In the genomic region with DNA sequence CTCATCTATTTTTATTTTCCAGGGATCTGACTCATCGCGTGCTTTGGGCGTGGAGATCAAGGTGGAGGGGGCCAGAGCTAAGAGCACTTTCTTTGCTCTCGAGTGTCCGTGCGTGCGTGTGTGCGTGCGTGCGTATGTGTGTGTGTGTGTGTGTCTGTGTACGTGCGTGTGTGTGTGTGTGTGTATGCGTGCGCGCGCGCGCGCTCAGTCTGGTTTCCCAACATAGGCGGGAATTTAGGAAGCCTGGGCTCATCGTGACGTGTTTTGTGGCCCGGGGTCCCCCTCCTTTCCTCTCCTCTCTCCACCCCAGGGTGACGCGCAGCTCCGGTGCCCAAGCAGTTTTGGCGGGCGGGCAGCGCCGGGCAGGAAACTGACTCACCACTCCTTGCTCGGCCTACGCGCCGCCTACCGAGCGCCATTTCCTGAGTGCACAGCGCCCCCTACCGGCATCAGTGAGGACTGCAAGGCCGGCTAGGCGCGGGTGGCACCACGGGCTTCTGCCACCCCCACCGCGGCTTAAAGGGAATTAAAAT, we compare ENCODE assay signal across 8 mouse cellular contexts. TPM values are rescaled to one million over a fixed set of nuclear protein-coding genes. Genes with fewer than 3 reads are reported as not detected.
DNase-seq lines count a peak whose midpoint lies in the region; ATAC-seq and TF ChIP-seq lines count a peak whose summit lies in the region.

No protein-coding gene starts in this region.

- intact Hi-C loops in heart, postnatal 25 days (cut with DNase I), result loop anchor here (1.0 to 5.0 kb wide), 3 partner anchors 16 to 77 kb away; no protein-coding TSS in a partner anchor

- H3K4me2 ChIP-seq in forebrain, embryonic 15.5 days (replicated peaks), result peak overlapping the region; percentile 81
- H3K4me2 ChIP-seq in neural tube, embryonic 14.5 days (ENCODE audit: low read depth, low read length), result peak overlapping the region; percentile 86

- peak; percentile 71 for DNase-seq in ES-E14 (ENCODE audit: low read depth, low spot score)
- peak; percentile 98 for DNase-seq in cerebellum, adult 11-12 months
- DNase-seq in heart, postnatal 25 days (ENCODE audit: low spot score), result peak; percentile 98
- DNase-seq in layer of hippocampus, adult 18-20 months (ENCODE audit: low spot score in 2 of 2), result peak; percentile 94 to 97
- peak; percentile 98 for DNase-seq in lung, adult 18-20 months

- in situ Hi-C loops in ES-E14 (cut with MboI; ENCODE audit: low sequenced_read_pairs in 2 of 2, unreplicated experiment in 2 of 2), result loop anchor here in 1 of 2 experiments (10.0 kb wide), 1 partner anchor 50 kb away; no protein-coding TSS in a partner anchor

- under 1% methylated on average over 44 of the region's 44 CpGs for WGBS in forebrain, embryonic 15.5 days
- WGBS in neural tube, embryonic 14.5 days, result under 1% methylated on average over 43 of the region's 44 CpGs

- peak; percentile 96 for TF ChIP-seq CTCF in testis, adult 2 months (IDR thresholded peaks at IDR 0.05; ENCODE audit: control insufficient read depth, insufficient read depth, insufficient replicate concordance, low read depth, low read length)

- peaks cover 17% of the 10 kb centered on the region; the same call in 1 of the 2 replicates for H3K27me3 ChIP-seq in forebrain, embryonic 15.5 days
- H3K27me3 ChIP-seq in neural tube, embryonic 14.5 days (ENCODE audit: control insufficient read depth, insufficient read depth, low read length), result no peaks in the 10 kb centered on the region; the same call in 1 of the 2 replicates
- no peaks in the 10 kb centered on the region for H3K27me3 ChIP-seq in testis, adult 2 months (ENCODE audit: control insufficient read depth, insufficient read depth, low read length)

- H3K4me1 ChIP-seq in ES-E14 (ENCODE audit: control insufficient read depth in 2 of 2, insufficient read depth in 2 of 2, low read length in 2 of 2, poor library complexity in 1 of 2), result peaks cover 4 to 19% of the 10 kb centered on the region in 2 experiments; a peak in 2 of 4 replicates
- H3K4me1 ChIP-seq in forebrain, embryonic 15.5 days, result peaks cover 25% of the 10 kb centered on the region
- peaks cover 12% of the 10 kb centered on the region; the same call in 1 of the 2 replicates for H3K4me1 ChIP-seq in neural tube, embryonic 14.5 days (ENCODE audit: control insufficient read depth, insufficient read depth, low read length)
- H3K4me1 ChIP-seq in testis, adult 2 months (ENCODE audit: control insufficient read depth, insufficient read depth, low read length), result peaks cover 31% of the 10 kb centered on the region

- no peak overlapping the region for H3K27ac ChIP-seq in ES-E14 (ENCODE audit: insufficient read depth, low read depth, low read length, poor library complexity, severe bottlenecking)
- 0 out of 2 replicates have a peak overlapping the region, but pooled peaks have one; percentile 41 for H3K27ac ChIP-seq in forebrain, embryonic 15.5 days (replicated peaks)
- H3K27ac ChIP-seq in neural tube, embryonic 14.5 days (ENCODE audit: low read depth, low read length), result peak overlapping the region; percentile 13; the same call in 1 of the 2 replicates
- H3K27ac ChIP-seq in testis, adult 2 months (ENCODE audit: control insufficient read depth, insufficient read depth, low read depth, low read length), result no peak overlapping the region

- peaks cover 23% of the 10 kb centered on the region for H3K36me3 ChIP-seq in ES-E14 (ENCODE audit: control insufficient read depth, insufficient read depth, low read length, poor library complexity, severe bottlenecking)
- H3K36me3 ChIP-seq in forebrain, embryonic 15.5 days, result no peaks in the 10 kb centered on the region
- H3K36me3 ChIP-seq in neural tube, embryonic 14.5 days (ENCODE audit: control insufficient read depth, insufficient read depth, low read length), result no peaks in the 10 kb centered on the region
- no peaks in the 10 kb centered on the region for H3K36me3 ChIP-seq in testis, adult 2 months (ENCODE audit: control insufficient read depth, insufficient read depth, low read length)

- H3K9me3 ChIP-seq in ES-E14 (ENCODE audit: control insufficient read depth, insufficient read depth, low read depth, low read length), result no peaks in the 10 kb centered on the region
- H3K9me3 ChIP-seq in forebrain, embryonic 15.5 days, result no peaks in the 10 kb centered on the region
- H3K9me3 ChIP-seq in neural tube, embryonic 14.5 days (ENCODE audit: control insufficient read depth, low read length), result no peaks in the 10 kb centered on the region

- no peak for TF ChIP-seq POLR2A in testis, adult 2 months (IDR thresholded peaks at IDR 0.05; ENCODE audit: control insufficient read depth, low read depth, low read length)

- ATAC-seq in forebrain, embryonic 15.5 days (replicated peaks), result peak; percentile 83
- ATAC-seq in neural tube, embryonic 14.5 days (ENCODE audit: low read depth), result peak; percentile 88

- H3K4me3 ChIP-seq in ES-E14 (ENCODE audit: insufficient read depth in 1 of 2, low read depth in 1 of 2, low read length in 2 of 2, poor library complexity in 1 of 2, severe bottlenecking in 1 of 2), result peak overlapping the region; percentile 74 to 76
- peak overlapping the region; percentile 55 for H3K4me3 ChIP-seq in forebrain, embryonic 15.5 days
- peak overlapping the region; percentile 49 for H3K4me3 ChIP-seq in neural tube, embryonic 14.5 days (ENCODE audit: low read depth, low read length)
- H3K4me3 ChIP-seq in testis, adult 2 months (ENCODE audit: control insufficient read depth, low read depth, low read length), result peak overlapping the region; percentile 73

- H3K9ac ChIP-seq in ES-E14 (ENCODE audit: insufficient read depth, low read depth, low read length, poor library complexity, severe bottlenecking), result peak overlapping the region; percentile 73
- peak overlapping the region; percentile 54 for H3K9ac ChIP-seq in forebrain, embryonic 15.5 days (replicated peaks)
- H3K9ac ChIP-seq in neural tube, embryonic 14.5 days (replicated peaks; ENCODE audit: low read depth, low read length), result peak overlapping the region; percentile 54

TF ChIP-seq in ES-E14, 5 proteins besides CTCF, POLR2A, EP300 and RAD21:
- peak; percentile 69; the same call in 1 of the 2 replicates for TF ChIP-seq ZC3H11A (IDR thresholded peaks at IDR 0.05; ENCODE audit: borderline replicate concordance, low read depth, low read length)
- 0 out of 2 replicates have a peak, but pooled peaks have one; percentile 13 for TF ChIP-seq MAFK (IDR thresholded peaks at IDR 0.05; ENCODE audit: insufficient read depth, low read depth, low read length)
- peak; percentile 52; the same call in 1 of the 2 replicates for TF ChIP-seq HCFC1 (IDR thresholded peaks at IDR 0.05; ENCODE audit: borderline replicate concordance, insufficient read depth, low read length)
- TF ChIP-seq CHD2 (IDR thresholded peaks at IDR 0.05; ENCODE audit: low read depth, low read length), result no peak
- no peak for TF ChIP-seq ZNF384 (IDR thresholded peaks at IDR 0.05; ENCODE audit: low read depth, low read length)

RNA-seq across cellular contexts. Expression of a gene that starts 4.5 kb away (rescaled TPM):
- 17.8 and 32.3 TPM in 2 replicates for total RNA-seq in ES-E14 (2012; rRNA removed)
- 39.2 and 39.4 TPM in 2 replicates for polyA plus RNA-seq in forebrain, embryonic 15.5 days (2015; fragmentation: Nextera tagmentation; extraction: Ambion mirVana)
- total RNA-seq in heart, postnatal 25 days (2021), result 100 to 1,000 TPM in 1 of 2 experiments, 10 to 100 TPM in 1; 30.1 to 102 TPM
- total RNA-seq in layer of hippocampus, adult 18-20 months (2021), result 10 to 100 TPM; 21.3 to 24.7 TPM
- polyA plus RNA-seq in neural tube, embryonic 14.5 days (2014; fragmentation: Nextera tagmentation; extraction: Ambion mirVana), result 59.8 and 81.1 TPM in 2 replicates
- 10.5 and 11.3 TPM in 2 replicates for polyA plus RNA-seq in testis, adult 2 months (2012; rRNA removed)

RNA-seq across cellular contexts. Expression of a gene that starts 18.7 kb away (rescaled TPM):
- total RNA-seq in ES-E14 (2012; rRNA removed), result 0.31 and 0.85 TPM in 2 replicates
- polyA plus RNA-seq in forebrain, embryonic 15.5 days (2015; fragmentation: Nextera tagmentation; extraction: Ambion mirVana), result 0.05 TPM in 1 of 2 replicates, not detected in the other
- total RNA-seq in heart, postnatal 25 days (2021), result under 1 TPM; 0.13 to 0.39 TPM
- total RNA-seq in layer of hippocampus, adult 18-20 months (2021), result not detected
- polyA plus RNA-seq in neural tube, embryonic 14.5 days (2014; fragmentation: Nextera tagmentation; extraction: Ambion mirVana), result not detected in 2 replicates
- 2.4 TPM in 1 of 2 replicates, not detected in the other for polyA plus RNA-seq in testis, adult 2 months (2012; rRNA removed)

Comparison
In these comparisons a context has a peak if more than half of its experiments do, and no peak if none do; other contexts are left out.
1. H3K27ac ChIP-seq: peak in forebrain, embryonic 15.5 days (single experiment) and neural tube, embryonic 14.5 days (single experiment); none in ES-E14 (single experiment) and testis, adult 2 months (single experiment).
2. Peak in every context shown above with its lines, with median percentiles within 50 percentile points of each other: DNase-seq, H3K4me3 ChIP-seq and H3K9ac ChIP-seq.